Mouse (Mus musculus): ENCODE results near the gene Tcte1. TPM values are rescaled to one million over a fixed set of nuclear protein-coding genes. Genes with fewer than 3 reads are reported as not detected.

The Tcte1 gene
- polyA plus RNA-seq, 1 experiment from 2014 or later: 1.7 TPM

- DNase-seq (ENCODE audit: low spot score, missing footprints): no peak
- Histone ChIP-seq H3K36me3 (ENCODE audit: control insufficient read depth, insufficient read depth, low read length) (peaks cover 5% of the 10 kb centered on the region; the same call in 1 of the 2 replicates), H3K9me3 (ENCODE audit: control insufficient read depth, low read length) (no peaks in the 10 kb centered on the region; the same call in 1 of the 2 replicates), H3K4me3 (ENCODE audit: low read depth, low read length) (no peak overlapping the region), H3K4me1 (ENCODE audit: control insufficient read depth, insufficient read depth, low read length) (peaks cover 19% of the 10 kb centered on the region), H3K27ac (ENCODE audit: low read depth, low read length) (no peak overlapping the region), H3K9ac (ENCODE audit: low read length) (no peak overlapping the region), H3K4me2 (no peak overlapping the region), H3K27me3 (ENCODE audit: control insufficient read depth, insufficient read depth, low read length) (peaks cover 2% of the 10 kb centered on the region; the same call in 1 of the 2 replicates)
- 95% methylated on average over 7 of the region's 7 CpGs for WGBS
- ATAC-seq (ENCODE audit: low FRiP score): no peak
These were observed 66.0 kb downstream of the Tcte1 start for GRCm38 (mm10) chr17:45589236-45589635.

- no peak overlapping the region for H3K4me2 ChIP-seq
- H3K4me1 ChIP-seq (ENCODE audit: control insufficient read depth, insufficient read depth, low read length): peaks cover 19% of the 10 kb centered on the region
- H3K27me3 ChIP-seq (ENCODE audit: control insufficient read depth, insufficient read depth, low read length): peaks cover 8% of the 10 kb centered on the region
- H3K9me3 ChIP-seq (ENCODE audit: control insufficient read depth, low read length): no peaks in the 10 kb centered on the region; the same call in 1 of the 2 replicates
- 95% methylated on average over 8 of the region's 8 CpGs for WGBS
- no peak overlapping the region for H3K4me3 ChIP-seq (ENCODE audit: low read depth, low read length)
- DNase-seq (ENCODE audit: low spot score, missing footprints) (no peak), ATAC-seq (ENCODE audit: low FRiP score) (no peak)
- no peak overlapping the region for H3K27ac ChIP-seq (ENCODE audit: low read depth, low read length)
- H3K36me3 ChIP-seq (ENCODE audit: control insufficient read depth, insufficient read depth, low read length): peaks cover 5% of the 10 kb centered on the region; the same call in 1 of the 2 replicates
- no peak overlapping the region for H3K9ac ChIP-seq (ENCODE audit: low read length)
These were observed 66.6 kb downstream of the Tcte1 start for GRCm38 (mm10) chr17:45589844-45590243.

- no peak for DNase-seq (ENCODE audit: low spot score, missing footprints)
- H3K9ac ChIP-seq (ENCODE audit: low read length): no peak overlapping the region
- no peak for ATAC-seq (ENCODE audit: low FRiP score)
- H3K27ac ChIP-seq (ENCODE audit: low read depth, low read length): no peak overlapping the region
- no peaks in the 10 kb centered on the region; the same call in 1 of the 2 replicates for H3K9me3 ChIP-seq (ENCODE audit: control insufficient read depth, low read length)
- H3K27me3 ChIP-seq (ENCODE audit: control insufficient read depth, insufficient read depth, low read length): peaks cover 13% of the 10 kb centered on the region
- no peak overlapping the region for H3K4me3 ChIP-seq (ENCODE audit: low read depth, low read length)
- H3K4me2 ChIP-seq: no peak overlapping the region
- 88% methylated on average over 6 of the region's 6 CpGs for WGBS
- H3K4me1 ChIP-seq (ENCODE audit: control insufficient read depth, insufficient read depth, low read length): peaks cover 20% of the 10 kb centered on the region
- H3K36me3 ChIP-seq (ENCODE audit: control insufficient read depth, insufficient read depth, low read length): peaks cover 5% of the 10 kb centered on the region; the same call in 1 of the 2 replicates
These were observed 67.2 kb downstream of the Tcte1 start for GRCm38 (mm10) chr17:45590410-45590809.

GRCm38 (mm10) chr17:45591701-45592605, 68.7 kb downstream of the Tcte1 start:
- WGBS: 56% methylated on average over 16 of the region's 16 CpGs
- Histone ChIP-seq H3K4me2 (peak overlapping the region; percentile 9; the same call in 1 of the 2 replicates), H3K9ac (ENCODE audit: low read length) (peak overlapping the region; percentile 27), H3K9me3 (ENCODE audit: control insufficient read depth, low read length) (no peaks in the 10 kb centered on the region), H3K4me3 (ENCODE audit: low read depth, low read length) (no peak overlapping the region), H3K4me1 (ENCODE audit: control insufficient read depth, insufficient read depth, low read length) (peaks cover 27% of the 10 kb centered on the region), H3K27me3 (ENCODE audit: control insufficient read depth, insufficient read depth, low read length) (peaks cover 21% of the 10 kb centered on the region), H3K27ac (ENCODE audit: low read depth, low read length) (no peak overlapping the region), H3K36me3 (ENCODE audit: control insufficient read depth, insufficient read depth, low read length) (peaks cover 2% of the 10 kb centered on the region; the same call in 1 of the 2 replicates)
- DNase-seq (ENCODE audit: low spot score, missing footprints) (no peak), ATAC-seq (ENCODE audit: low FRiP score) (no peak)

Other genes starting within 250 kb of the Tcte1 start
- 87.9 and 91.6 TPM in 2 replicates for gene Cdc5l, start 89.7 kb upstream of the Tcte1 start, polyA plus RNA-seq (2014; fragmentation: Nextera tagmentation; extraction: Ambion mirVana)
- 0.40 and 0.46 TPM in 2 replicates for gene Spats1, start 48.0 kb upstream of the Tcte1 start, polyA plus RNA-seq (2014; fragmentation: Nextera tagmentation; extraction: Ambion mirVana)
- 13.5 and 18.1 TPM in 2 replicates for gene Aars2, start 16.6 kb upstream of the Tcte1 start, polyA plus RNA-seq (2014; fragmentation: Nextera tagmentation; extraction: Ambion mirVana)
- gene Tmem151b, start 26.2 kb downstream of the Tcte1 start, polyA plus RNA-seq (2014; fragmentation: Nextera tagmentation; extraction: Ambion mirVana): 5.1 and 6.2 TPM in 2 replicates
- gene Nfkbie, start 32.3 kb downstream of the Tcte1 start, polyA plus RNA-seq (2014; fragmentation: Nextera tagmentation; extraction: Ambion mirVana): 7.8 and 9.0 TPM in 2 replicates
- 97.2 and 102 TPM in 2 replicates for gene Slc35b2, start 40.4 kb downstream of the Tcte1 start, polyA plus RNA-seq (2014; fragmentation: Nextera tagmentation; extraction: Ambion mirVana)
- 1,614 and 1,690 TPM in 2 replicates for gene Hsp90ab1, start 49.8 kb downstream of the Tcte1 start, polyA plus RNA-seq (2014; fragmentation: Nextera tagmentation; extraction: Ambion mirVana)
- 45.1 and 46.8 TPM in 2 replicates for gene Slc29a1, start 76.2 kb downstream of the Tcte1 start, polyA plus RNA-seq (2014; fragmentation: Nextera tagmentation; extraction: Ambion mirVana)
- 0.21 TPM in 1 of 2 replicates, not detected in the other for gene Mymx, start 78.7 kb downstream of the Tcte1 start, polyA plus RNA-seq (2014; fragmentation: Nextera tagmentation; extraction: Ambion mirVana)
- gene Capn11, start 135.9 kb downstream of the Tcte1 start, polyA plus RNA-seq (2014; fragmentation: Nextera tagmentation; extraction: Ambion mirVana): 0.52 and 0.84 TPM in 2 replicates
- 111 and 114 TPM in 2 replicates for gene Mrpl14, start 162.9 kb downstream of the Tcte1 start, polyA plus RNA-seq (2014; fragmentation: Nextera tagmentation; extraction: Ambion mirVana)
- 43.3 and 49.3 TPM in 2 replicates for gene Tmem63b, start 163.5 kb downstream of the Tcte1 start, polyA plus RNA-seq (2014; fragmentation: Nextera tagmentation; extraction: Ambion mirVana)
- gene 1600014C23Rik, start 210.4 kb downstream of the Tcte1 start, polyA plus RNA-seq (2014; fragmentation: Nextera tagmentation; extraction: Ambion mirVana): 0.48 TPM in 1 of 2 replicates, not detected in the other